Mouse (Mus musculus) megakaryocyte, adult 5-6 weeks (primary cell): ENCODE measurements around the gene Hectd4. TPM values are rescaled to one million over a fixed set of nuclear protein-coding genes. Genes with fewer than 3 reads are reported as not detected.
A peak's percentile ranks its signal among the peaks of the same experiment; 100 is the strongest.

Source experiments
- ATAC-seq: 2 replicates; pipeline ENCODE4 v1.8.0; 2016; ENCODE audit warnings: mild to moderate bottlenecking, inconsistent platforms; ENCODE audit not compliant: poor library complexity, severe bottlenecking
- total RNA-seq, 2 experiments: library from RNA; stranded (forward) in 1 of 2; stranded (reverse) in 1 of 2; fragments of 153-499, 151-499 nt in 1 of 2; fragments of 221-1000, 200-1000 nt in 1 of 2; gene quantifications; 2 replicates each; pipeline versions ENCODE4 v1.2.3 to v1.2.4; 2015 to 2017

The Hectd4 gene
- 12.0 and 17.0 TPM in 2 replicates for total RNA-seq (2015)
- 8.6 and 15.2 TPM in 2 replicates for total RNA-seq (2017)

GRCm38 (mm10) chr5:121219980-121220731, at the start of gene Hectd4:
TSS of gene Hectd4 (plus strand) at chr5:121220219.
- ATAC-seq = peak; percentile 98

DNA sequence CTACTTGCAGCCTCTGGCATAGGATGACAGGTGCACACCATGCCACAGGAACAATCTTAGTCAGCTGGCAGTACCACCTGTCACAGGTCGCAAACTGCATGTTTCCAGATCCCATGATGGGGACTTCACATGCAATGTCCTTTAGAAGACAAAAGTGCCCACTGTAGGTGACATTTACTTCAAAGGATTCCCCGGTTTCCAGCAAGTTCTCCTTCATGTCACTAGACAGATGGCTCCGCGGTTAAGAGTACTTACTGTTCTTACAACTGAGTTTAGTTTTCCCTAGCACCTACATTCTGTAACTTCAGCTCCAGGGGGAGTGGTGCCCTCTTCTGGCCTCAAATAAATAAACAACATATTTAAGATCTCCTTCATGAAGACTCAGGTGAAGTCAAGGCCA, 47.2 kb upstream of the Hectd4 start:
- no peak for ATAC-seq

GRCm38 (mm10) chr5:121179077-121179857, 40.8 kb upstream of the Hectd4 start:
- ATAC-seq = no peak

DNA sequence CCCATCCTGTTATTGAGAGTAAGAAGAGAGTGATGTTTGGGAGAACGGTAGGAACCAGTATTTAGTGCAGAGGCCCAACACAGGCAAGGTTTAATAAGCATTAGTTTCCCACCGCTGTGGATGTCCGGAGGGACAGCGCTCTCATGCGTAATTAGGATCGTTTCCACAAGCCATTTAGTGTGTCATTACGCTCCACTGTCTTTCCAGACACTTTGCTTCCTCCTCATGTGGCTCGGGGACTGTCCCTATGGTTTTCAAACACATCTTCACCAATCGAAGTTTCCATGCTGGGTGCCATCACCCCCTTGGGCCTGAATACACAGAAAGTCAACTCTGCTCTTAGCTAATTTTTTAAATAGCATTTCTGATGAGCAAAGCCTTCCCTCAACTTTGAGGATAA, 36.8 kb upstream of the Hectd4 start:
- no peak for ATAC-seq

DNA sequence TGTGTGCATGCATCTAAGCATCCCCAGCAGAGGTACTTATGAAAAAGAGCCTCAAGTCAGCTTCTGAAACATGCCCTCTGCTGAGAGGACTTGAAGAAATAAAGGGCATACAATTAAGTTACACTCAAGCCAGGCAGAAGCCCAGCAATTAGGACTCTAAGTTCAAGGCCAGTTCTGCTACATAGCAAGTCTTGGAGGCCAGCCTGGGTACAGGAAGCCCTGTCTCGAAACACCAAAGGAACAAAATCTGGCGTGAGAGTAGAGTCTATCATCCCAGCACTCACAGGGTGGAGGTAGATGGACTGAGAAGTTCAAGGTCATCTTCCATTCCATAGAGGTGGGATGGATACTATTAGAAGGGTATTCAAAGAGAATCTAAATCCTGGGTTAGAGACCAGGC, 35.6 kb upstream of the Hectd4 start:
- no peak for ATAC-seq

- no peak for ATAC-seq
These were observed 35.0 kb upstream of the Hectd4 start for GRCm38 (mm10) chr5:121184945-121185551.

DNA sequence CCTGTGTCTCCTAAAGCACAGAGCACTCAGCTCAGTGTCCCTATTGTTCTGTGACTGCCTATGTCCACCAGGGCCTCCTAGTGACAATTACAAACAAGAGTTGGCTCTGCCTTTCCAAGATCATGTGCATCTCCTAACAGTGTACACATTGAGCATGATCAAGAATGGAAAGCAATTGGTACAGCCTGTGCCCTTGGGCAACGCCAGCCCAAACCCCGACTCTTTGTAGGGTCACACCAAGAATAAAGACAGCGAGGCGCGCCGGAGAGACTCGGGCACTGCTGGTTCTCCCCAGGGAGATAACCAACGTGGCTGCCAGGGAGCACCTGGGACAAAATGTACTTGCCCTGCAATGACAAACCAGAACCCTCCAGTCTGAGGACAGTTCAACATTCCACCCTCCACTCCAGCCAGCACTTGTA, 32.4 kb upstream of the Hectd4 start:
- ATAC-seq = no peak

DNA sequence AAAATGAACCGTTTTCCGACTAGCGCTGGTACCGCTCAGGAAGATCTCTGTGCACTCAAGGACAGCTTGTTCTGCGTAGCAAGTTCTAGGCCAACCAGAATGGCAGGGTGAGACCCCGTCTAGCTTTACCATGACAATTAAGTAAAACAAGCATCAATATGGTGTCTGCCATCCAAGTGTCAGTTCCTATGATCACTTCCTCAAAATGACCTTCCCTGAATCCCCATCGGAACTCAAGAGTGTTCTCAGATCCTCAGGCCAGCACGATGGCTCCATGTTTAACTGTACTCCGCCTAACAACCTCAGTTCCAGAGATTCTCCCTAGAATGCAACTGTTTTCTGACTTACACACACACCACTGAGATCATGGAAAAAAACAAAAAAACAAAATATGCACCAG, 31.8 kb upstream of the Hectd4 start:
- ATAC-seq = 0 out of 2 replicates have a peak, but pooled peaks have one; percentile 20

DNA sequence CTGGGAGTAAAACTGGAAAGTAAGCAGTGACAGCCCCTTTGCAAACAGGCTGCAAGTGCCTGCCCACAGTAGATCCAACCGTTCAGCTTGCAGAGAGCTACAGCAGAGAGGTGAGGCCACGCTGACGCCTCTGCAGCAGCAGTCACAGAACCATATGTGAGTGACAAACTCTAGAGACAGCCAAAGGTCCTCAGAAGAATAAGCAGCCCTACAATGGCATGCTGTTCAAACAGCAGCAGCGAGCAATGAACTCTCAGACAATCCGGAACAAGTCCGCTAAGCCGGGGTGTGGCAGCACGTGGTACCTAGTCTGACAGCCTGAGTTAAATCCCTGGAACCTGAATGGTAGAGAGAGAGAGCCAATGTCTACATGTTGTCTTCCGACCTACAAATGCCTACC, 30.8 kb upstream of the Hectd4 start:
- no peak for ATAC-seq

DNA sequence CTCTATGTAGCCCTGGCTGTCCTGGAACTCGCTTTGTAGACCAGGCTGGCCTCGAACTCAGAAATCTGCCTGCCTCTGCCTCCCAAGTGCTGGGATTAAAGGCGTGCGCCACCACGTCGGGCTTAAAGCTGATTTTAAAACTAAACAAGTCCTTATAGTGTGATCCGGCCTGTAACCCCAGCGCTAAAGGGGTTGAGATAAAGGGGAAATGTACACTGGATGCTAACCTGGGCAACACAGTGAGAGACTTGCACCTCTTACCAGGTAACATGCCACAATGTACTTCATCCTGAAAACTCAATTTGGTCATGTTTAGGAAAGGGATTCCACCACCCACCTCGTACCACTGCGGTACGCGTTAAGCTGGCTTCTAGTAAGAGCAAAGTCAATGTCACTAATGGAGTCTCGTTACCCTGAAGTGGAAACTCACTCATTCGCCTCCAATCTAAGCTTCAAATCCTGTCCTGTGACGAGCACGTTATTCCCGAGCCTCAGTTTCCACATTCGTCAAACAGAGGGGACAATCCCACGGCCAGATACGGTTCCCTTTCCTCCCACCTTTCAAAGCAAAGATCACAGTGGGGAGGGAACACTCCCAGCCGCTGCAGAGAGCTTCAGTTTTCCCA, 29.7 kb upstream of the Hectd4 start:
- ATAC-seq = no peak

GRCm38 (mm10) chr5:121190836-121191583, 29.0 kb upstream of the Hectd4 start, which contains the start of gene Ptpn11:
TSS of gene Ptpn11 (minus strand) at chr5:121191397.
- peak; percentile 91 for ATAC-seq

DNA sequence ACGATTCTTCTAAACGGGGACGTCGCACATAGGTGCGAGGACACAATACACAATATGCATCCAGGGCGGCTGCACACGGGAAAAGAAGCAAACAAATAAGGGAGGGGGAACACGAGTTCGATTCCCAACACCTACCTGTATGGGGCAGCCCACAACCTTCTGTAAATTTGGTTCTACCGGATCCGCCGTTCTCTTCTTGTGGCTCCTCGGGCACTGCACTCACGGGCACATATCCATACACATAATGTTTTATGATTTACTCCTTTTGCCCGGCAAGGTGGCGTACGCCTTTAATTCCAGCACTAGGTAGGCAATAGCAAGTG, 28.5 kb upstream of the Hectd4 start:
- ATAC-seq = peak; percentile 25

DNA sequence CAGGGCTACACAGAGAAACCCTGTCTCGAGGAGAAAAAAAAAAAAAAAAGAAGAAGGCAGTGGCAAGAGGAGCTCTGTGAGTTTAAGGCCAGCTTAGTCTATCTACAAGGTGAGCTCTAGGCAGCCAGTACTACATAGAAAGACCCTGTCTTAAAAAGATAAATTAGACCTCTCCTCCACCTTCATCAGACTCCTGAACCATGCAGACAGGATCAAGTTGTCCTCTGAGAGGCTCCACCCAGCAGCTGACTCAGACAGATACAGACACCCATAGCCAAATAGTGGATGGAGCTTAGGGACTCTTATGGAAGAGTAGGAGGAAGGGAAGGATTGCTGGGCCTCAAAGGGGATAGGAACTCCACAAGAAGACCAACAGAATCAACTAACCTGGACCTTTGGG, 25.8 kb upstream of the Hectd4 start:
- no peak for ATAC-seq

DNA sequence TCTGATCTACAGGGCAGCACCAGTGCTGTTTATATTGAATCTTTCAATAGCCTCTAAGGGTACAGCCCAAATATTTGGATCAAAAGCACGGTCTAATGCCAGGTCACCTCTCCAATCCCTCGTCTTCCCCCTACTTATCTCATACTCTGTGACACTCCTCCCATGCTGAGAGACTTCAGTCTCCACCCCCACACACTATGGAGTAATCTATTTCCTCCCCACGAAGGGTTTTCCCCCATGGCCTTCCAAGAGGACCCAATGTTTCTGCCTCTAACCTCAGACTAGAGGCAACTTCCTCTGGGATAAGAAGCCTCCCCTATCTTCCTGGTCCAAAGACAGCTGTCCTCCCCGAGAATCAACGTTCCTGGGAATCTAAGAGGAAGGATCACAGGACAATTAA, 23.3 kb upstream of the Hectd4 start:
- peak; percentile 86 for ATAC-seq

DNA sequence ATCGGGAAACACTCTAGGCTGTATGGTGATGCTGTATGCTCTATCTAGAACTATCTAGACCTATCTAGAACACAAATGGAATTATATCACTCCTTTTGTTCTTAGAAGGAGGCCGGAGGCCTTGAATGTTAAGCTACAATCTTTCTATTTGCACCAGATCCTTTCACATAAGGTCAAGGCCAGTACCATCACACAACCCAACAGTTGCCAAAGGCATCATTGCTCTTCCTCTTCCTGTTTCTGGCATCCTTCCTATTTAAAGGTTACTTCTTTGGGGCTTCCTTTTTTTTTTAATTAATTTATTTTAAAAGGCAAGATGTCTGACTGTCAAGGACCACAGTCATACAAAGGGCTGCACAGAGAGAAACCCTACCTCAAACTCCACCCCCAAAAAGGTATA, 22.7 kb upstream of the Hectd4 start:
- peak; percentile 72 for ATAC-seq

GRCm38 (mm10) chr5:121198376-121198775, 21.6 kb upstream of the Hectd4 start:
- ATAC-seq = no peak

GRCm38 (mm10) chr5:121201739-121202138, 18.3 kb upstream of the Hectd4 start:
- peak; percentile 21; the same call in 1 of the 2 replicates for ATAC-seq

- no peak for ATAC-seq
These were observed 17.6 kb upstream of the Hectd4 start for GRCm38 (mm10) chr5:121202467-121202866.

GRCm38 (mm10) chr5:121204132-121205089, 15.6 kb upstream of the Hectd4 start, which contains the start of gene Rpl6:
TSS of gene Rpl6 (plus strand) at chr5:121204481.
- peak; percentile 97 for ATAC-seq
